Mouse (Mus musculus): Measurements from ENCODE around the gene Bub1b. TPM values are rescaled to one million over a fixed set of nuclear protein-coding genes. Genes with fewer than 3 reads are reported as not detected.
"Not testable (repeated sequence)": the region's sequence is repeated elsewhere in the genome, so short reads cannot be mapped to it uniquely, and the experiment has no call there.

Bub1b gene
- polyA plus RNA-seq, 1 experiment from 2014 or later = 107 TPM

GRCm38 (mm10) chr2:118637888-118638526 lies 40.0 kb downstream of the Bub1b start:
- Histone ChIP-seq H3K9me3 (ENCODE audit: control insufficient read depth, low read length) (no peaks in the 10 kb centered on the region), H3K4me1 (ENCODE audit: control insufficient read depth, insufficient read depth, low read length) (no peaks in the 10 kb centered on the region), H3K36me3 (ENCODE audit: control insufficient read depth, insufficient read depth, low read length) (peaks cover 87% of the 10 kb centered on the region), H3K4me2 (replicated peaks; ENCODE audit: low read depth, low read length) (no peak overlapping the region), H3K27ac (ENCODE audit: low read depth, low read length) (no peak overlapping the region), H3K27me3 (ENCODE audit: control insufficient read depth, insufficient read depth, low read length) (no peaks in the 10 kb centered on the region), H3K4me3 (ENCODE audit: low read length) (no peak overlapping the region), H3K9ac (ENCODE audit: low read depth, low read length) (no peak overlapping the region)
- peak; percentile 32; the same call in 1 of the 2 replicates for ATAC-seq (ENCODE audit: low FRiP score, low TSS enrichment)
- WGBS = 43% methylated on average over 8 of the region's 8 CpGs

DNA sequence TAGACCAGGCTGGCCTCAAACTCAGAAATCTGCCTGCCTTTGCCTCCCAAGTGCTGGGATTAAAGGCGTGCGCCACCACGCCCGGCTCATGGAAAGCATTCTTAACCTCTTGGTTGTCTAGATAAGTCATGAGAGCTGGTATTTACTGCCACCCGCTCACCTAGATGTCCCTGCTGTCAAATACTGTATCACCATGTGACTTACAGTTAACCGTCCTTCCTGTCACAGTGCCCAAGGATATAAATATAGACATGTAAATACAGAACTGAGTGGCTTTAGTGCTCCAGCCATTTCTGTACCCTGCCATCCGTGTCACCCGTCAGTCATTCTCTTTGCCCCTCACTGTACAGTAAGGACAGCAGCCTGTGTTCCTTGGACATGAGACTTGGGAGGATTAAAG lies 40.7 kb downstream of the Bub1b start:
- no peaks in the 10 kb centered on the region for H3K9me3 ChIP-seq (ENCODE audit: control insufficient read depth, low read length)
- H3K9ac ChIP-seq (ENCODE audit: low read depth, low read length) = no peak overlapping the region
- H3K27me3 ChIP-seq (ENCODE audit: control insufficient read depth, insufficient read depth, low read length) = no peaks in the 10 kb centered on the region
- H3K27ac ChIP-seq (ENCODE audit: low read depth, low read length) = no peak overlapping the region
- no peak overlapping the region for H3K4me2 ChIP-seq (replicated peaks; ENCODE audit: low read depth, low read length)
- WGBS = 96% methylated on average over 8 of the region's 8 CpGs
- H3K4me1 ChIP-seq (ENCODE audit: control insufficient read depth, insufficient read depth, low read length) = no peaks in the 10 kb centered on the region
- peak; percentile 29; the same call in 1 of the 2 replicates for ATAC-seq (ENCODE audit: low FRiP score, low TSS enrichment)
- H3K36me3 ChIP-seq (ENCODE audit: control insufficient read depth, insufficient read depth, low read length) = peaks cover 90% of the 10 kb centered on the region
- no peak overlapping the region for H3K4me3 ChIP-seq (ENCODE audit: low read length)

GRCm38 (mm10) chr2:118641147-118641546 lies 43.1 kb downstream of the Bub1b start:
- Histone ChIP-seq H3K9ac (ENCODE audit: low read depth, low read length) (no peak overlapping the region), H3K27ac (ENCODE audit: low read depth, low read length) (no peak overlapping the region), H3K9me3 (ENCODE audit: control insufficient read depth, low read length) (peaks cover 4% of the 10 kb centered on the region; the same call in 1 of the 2 replicates), H3K36me3 (ENCODE audit: control insufficient read depth, insufficient read depth, low read length) (peaks cover 83% of the 10 kb centered on the region), H3K4me1 (ENCODE audit: control insufficient read depth, insufficient read depth, low read length) (no peaks in the 10 kb centered on the region), H3K27me3 (ENCODE audit: control insufficient read depth, insufficient read depth, low read length) (no peaks in the 10 kb centered on the region), H3K4me3 (ENCODE audit: low read length) (no peak overlapping the region), H3K4me2 (replicated peaks; ENCODE audit: low read depth, low read length) (no peak overlapping the region)
- ATAC-seq (ENCODE audit: low FRiP score, low TSS enrichment) = no peak
- WGBS = 73% methylated on average over 2 of the region's 2 CpGs

GRCm38 (mm10) chr2:118642431-118642830 lies 44.4 kb downstream of the Bub1b start:
- H3K9me3 ChIP-seq (ENCODE audit: control insufficient read depth, low read length) = peaks cover 4% of the 10 kb centered on the region; the same call in 1 of the 2 replicates
- H3K4me3 ChIP-seq (ENCODE audit: low read length) = no peak overlapping the region
- WGBS = 87% methylated on average over 3 of the region's 3 CpGs
- no peak overlapping the region for H3K9ac ChIP-seq (ENCODE audit: low read depth, low read length)
- H3K36me3 ChIP-seq (ENCODE audit: control insufficient read depth, insufficient read depth, low read length) = peaks cover 70% of the 10 kb centered on the region
- H3K27me3 ChIP-seq (ENCODE audit: control insufficient read depth, insufficient read depth, low read length) = no peaks in the 10 kb centered on the region
- no peak for ATAC-seq (ENCODE audit: low FRiP score, low TSS enrichment)
- H3K27ac ChIP-seq (ENCODE audit: low read depth, low read length) = no peak overlapping the region
- H3K4me2 ChIP-seq (replicated peaks; ENCODE audit: low read depth, low read length) = no peak overlapping the region
- no peaks in the 10 kb centered on the region for H3K4me1 ChIP-seq (ENCODE audit: control insufficient read depth, insufficient read depth, low read length)

DNA sequence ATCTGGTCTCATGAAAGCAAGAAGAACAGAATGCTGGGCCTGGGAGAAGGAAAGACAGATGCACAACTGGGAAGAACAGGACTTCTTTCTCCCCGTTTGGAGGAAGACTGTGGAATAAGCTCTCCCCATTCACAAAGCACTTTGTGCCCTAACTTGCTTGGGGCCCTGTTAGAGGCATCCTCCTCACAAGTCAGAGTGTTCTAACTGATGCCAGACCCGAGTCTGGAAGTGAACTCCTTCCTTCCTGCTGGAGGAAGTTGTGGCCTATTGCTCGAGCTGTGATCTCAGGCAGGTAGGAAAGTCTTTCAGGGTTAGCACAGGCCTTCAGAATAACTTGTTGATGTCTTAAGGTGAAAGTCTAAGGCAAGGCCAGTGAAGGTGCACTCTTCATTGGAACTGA lies 44.9 kb downstream of the Bub1b start:
- no peak for ATAC-seq (ENCODE audit: low FRiP score, low TSS enrichment)
- Histone ChIP-seq H3K9ac (ENCODE audit: low read depth, low read length) (no peak overlapping the region), H3K4me2 (replicated peaks; ENCODE audit: low read depth, low read length) (no peak overlapping the region), H3K36me3 (ENCODE audit: control insufficient read depth, insufficient read depth, low read length) (peaks cover 70% of the 10 kb centered on the region), H3K27ac (ENCODE audit: low read depth, low read length) (no peak overlapping the region), H3K4me3 (ENCODE audit: low read length) (no peak overlapping the region), H3K4me1 (ENCODE audit: control insufficient read depth, insufficient read depth, low read length) (no peaks in the 10 kb centered on the region), H3K9me3 (ENCODE audit: control insufficient read depth, low read length) (peaks cover 4% of the 10 kb centered on the region; the same call in 1 of the 2 replicates), H3K27me3 (ENCODE audit: control insufficient read depth, insufficient read depth, low read length) (no peaks in the 10 kb centered on the region)
- WGBS = 68% methylated on average over 3 of the region's 3 CpGs

DNA sequence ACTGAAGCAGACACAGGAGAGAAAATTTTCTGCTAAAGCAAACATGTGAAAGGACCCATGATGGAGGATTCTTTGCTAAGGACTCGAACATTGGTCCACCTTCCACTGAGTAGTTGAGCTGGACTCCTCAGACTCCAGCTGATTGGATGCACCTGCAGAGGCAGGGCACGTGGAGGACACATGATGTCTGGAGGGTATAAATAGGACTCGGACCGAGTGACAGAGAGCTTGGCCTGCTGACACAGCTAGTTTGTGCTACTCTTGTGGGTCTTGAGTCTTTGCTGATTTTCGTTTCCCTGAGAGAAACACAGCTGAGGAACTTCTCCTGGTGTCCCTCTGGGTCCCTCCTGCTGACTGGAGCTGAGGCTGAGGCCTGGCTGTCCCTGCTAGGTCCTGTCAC lies 48.7 kb downstream of the Bub1b start:
- Histone ChIP-seq H3K27ac (ENCODE audit: low read depth, low read length) (no peak overlapping the region), H3K9me3 (ENCODE audit: control insufficient read depth, low read length) (peaks cover 4% of the 10 kb centered on the region; the same call in 1 of the 2 replicates), H3K4me3 (ENCODE audit: low read length) (no peak overlapping the region), H3K27me3 (ENCODE audit: control insufficient read depth, insufficient read depth, low read length) (no peaks in the 10 kb centered on the region), H3K4me1 (ENCODE audit: control insufficient read depth, insufficient read depth, low read length) (no peaks in the 10 kb centered on the region), H3K36me3 (ENCODE audit: control insufficient read depth, insufficient read depth, low read length) (peaks cover 35% of the 10 kb centered on the region), H3K9ac (ENCODE audit: low read depth, low read length) (no peak overlapping the region), H3K4me2 (replicated peaks; ENCODE audit: low read depth, low read length) (no peak overlapping the region)
- ATAC-seq (ENCODE audit: low FRiP score, low TSS enrichment) = no peak
- 88% methylated on average over 5 of the region's 5 CpGs for WGBS

- not testable (repeated sequence) for H3K4me1 ChIP-seq (ENCODE audit: control insufficient read depth, insufficient read depth, low read length)
Observed at GRCm38 (mm10) chr2:118650697-118651096, 52.7 kb downstream of the Bub1b start.

DNA sequence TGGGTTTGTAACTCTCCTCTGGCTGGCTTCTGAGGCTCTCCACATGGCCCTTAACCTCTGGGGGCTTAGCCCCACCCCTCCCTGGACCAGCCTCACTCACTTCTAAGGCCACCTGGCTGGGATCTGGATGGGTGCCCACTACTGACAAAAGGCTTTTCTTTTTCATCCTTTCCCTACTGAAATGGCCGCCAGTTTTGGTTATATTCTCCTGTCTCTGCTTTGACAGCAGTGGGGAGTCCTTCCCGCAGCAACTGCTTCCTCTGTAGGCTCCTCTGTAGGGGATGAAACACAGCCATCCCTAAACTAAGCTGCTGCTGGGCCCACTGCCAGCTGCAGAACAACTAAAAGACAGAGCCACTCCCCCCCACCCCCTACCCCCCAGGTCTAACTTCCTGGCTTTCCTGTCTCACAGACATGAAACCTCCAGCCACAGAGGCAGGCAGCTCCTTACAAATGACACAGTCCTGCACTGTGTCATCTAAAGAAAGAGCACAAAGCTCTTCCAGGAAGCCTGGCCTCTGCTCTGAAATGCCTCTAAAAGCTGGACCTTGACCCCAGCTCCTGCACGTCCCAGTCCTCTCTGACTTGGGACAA lies 58.8 kb downstream of the Bub1b start:
- no peak for ATAC-seq (ENCODE audit: low FRiP score, low TSS enrichment)
- 43% methylated on average over 3 of the region's 3 CpGs for WGBS
- H3K4me3 ChIP-seq (ENCODE audit: low read length) = no peak overlapping the region
- no peaks in the 10 kb centered on the region for H3K27me3 ChIP-seq (ENCODE audit: control insufficient read depth, insufficient read depth, low read length)
- H3K36me3 ChIP-seq (ENCODE audit: control insufficient read depth, insufficient read depth, low read length) = no peaks in the 10 kb centered on the region
- no peak overlapping the region; the same call in 1 of the 2 replicates for H3K27ac ChIP-seq (ENCODE audit: low read depth, low read length)
- no peak overlapping the region for H3K4me2 ChIP-seq (replicated peaks; ENCODE audit: low read depth, low read length)
- H3K4me1 ChIP-seq (ENCODE audit: control insufficient read depth, insufficient read depth, low read length) = peaks cover 4% of the 10 kb centered on the region; the same call in 1 of the 2 replicates
- H3K9me3 ChIP-seq (ENCODE audit: control insufficient read depth, low read length) = no peaks in the 10 kb centered on the region
- no peak overlapping the region for H3K9ac ChIP-seq (ENCODE audit: low read depth, low read length)

More at GRCm38 (mm10) chr2:118650697-118651096, 52.7 kb downstream of the Bub1b start:
- not testable (repeated sequence) for H3K9me3 ChIP-seq (ENCODE audit: control insufficient read depth, low read length); H3K27ac ChIP-seq (ENCODE audit: low read depth, low read length); H3K27me3 ChIP-seq (ENCODE audit: control insufficient read depth, insufficient read depth, low read length); H3K4me3 ChIP-seq (ENCODE audit: low read length); ATAC-seq (ENCODE audit: low FRiP score, low TSS enrichment); H3K4me2 ChIP-seq (replicated peaks; ENCODE audit: low read depth, low read length); H3K36me3 ChIP-seq (ENCODE audit: control insufficient read depth, insufficient read depth, low read length); H3K9ac ChIP-seq (ENCODE audit: low read depth, low read length)
- WGBS = 73% methylated on average over 2 of the region's 2 CpGs

DNA sequence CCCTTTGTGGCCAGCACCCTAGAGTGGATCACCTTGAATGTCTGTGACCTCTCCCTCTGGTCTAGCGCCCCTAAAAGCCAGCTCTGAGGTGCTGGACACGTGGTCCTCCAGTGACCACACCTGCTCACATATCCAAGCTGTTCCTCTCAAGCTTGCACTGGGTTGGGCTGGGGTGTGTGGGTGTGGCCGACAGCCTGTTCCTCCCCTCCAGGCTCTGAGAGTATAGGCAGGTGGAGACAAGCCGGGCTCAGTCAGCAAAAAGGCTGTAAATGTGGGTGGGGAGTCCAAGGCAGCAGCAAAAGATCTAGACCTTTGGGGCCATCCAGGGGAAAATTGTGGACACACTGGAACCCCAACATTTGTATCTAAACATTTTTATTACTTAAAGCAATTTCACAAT lies 60.4 kb downstream of the Bub1b start:
- Histone ChIP-seq H3K4me1 (ENCODE audit: control insufficient read depth, insufficient read depth, low read length) (peaks cover 13% of the 10 kb centered on the region), H3K9me3 (ENCODE audit: control insufficient read depth, low read length) (no peaks in the 10 kb centered on the region), H3K27ac (ENCODE audit: low read depth, low read length) (no peak overlapping the region), H3K36me3 (ENCODE audit: control insufficient read depth, insufficient read depth, low read length) (no peaks in the 10 kb centered on the region), H3K9ac (ENCODE audit: low read depth, low read length) (no peak overlapping the region), H3K4me2 (replicated peaks; ENCODE audit: low read depth, low read length) (no peak overlapping the region), H3K27me3 (ENCODE audit: control insufficient read depth, insufficient read depth, low read length) (peaks cover 14% of the 10 kb centered on the region), H3K4me3 (ENCODE audit: low read length) (no peak overlapping the region)
- ATAC-seq (ENCODE audit: low FRiP score, low TSS enrichment) = no peak
- 18% methylated on average over 4 of the region's 4 CpGs for WGBS
